Mouse (Mus musculus) heart, embryonic 11.5 days (tissue): ENCODE measurements around the gene Lenep. TPM values are rescaled to one million over a fixed set of nuclear protein-coding genes. Genes with fewer than 3 reads are reported as not detected.
A peak's percentile ranks its signal among the peaks of the same experiment; 100 is the strongest.

ENCODE experiments used
- ATAC-seq: fragments of 200-750 bp; cut with Nextera tagmentation; replicated peaks from 2 replicates; pipeline ENCODE4 v1.8.0; 2017; ENCODE audit warnings: moderate library complexity; ENCODE audit not compliant: insufficient number of reproducible peaks, low FRiP score, low TSS enrichment
- H3K27ac ChIP-seq: fragments of 300-500 bp; sonication (generic); 2 replicates; pipeline ENCODE4 v1.5.1; 2014; ENCODE audit warnings: mild to moderate bottlenecking, low read depth, low read length
- H3K27me3 ChIP-seq: fragments of 300-500 bp; sonication (generic); 2 replicates; pipeline ENCODE4 v1.6.1; 2014; ENCODE audit warnings: mild to moderate bottlenecking, low read length, mixed read lengths; ENCODE audit not compliant: control insufficient read depth, insufficient read depth
- H3K36me3 ChIP-seq: fragments of 300-500 bp; sonication (generic); 2 replicates; pipeline ENCODE4 v1.6.1; 2014; ENCODE audit warnings: mild to moderate bottlenecking, low read length, moderate library complexity, mixed read lengths; ENCODE audit not compliant: control insufficient read depth, insufficient read depth
- H3K4me1 ChIP-seq: fragments of 300-500 bp; sonication (generic); 2 replicates; pipeline ENCODE4 v1.6.1; 2014; ENCODE audit warnings: low read length; ENCODE audit not compliant: control insufficient read depth, insufficient read depth
- H3K4me2 ChIP-seq: fragments of 300-500 bp; sonication (generic); 2 replicates; pipeline ENCODE4 v1.6.1; 2014; ENCODE audit warnings: mild to moderate bottlenecking, moderate library complexity
- H3K4me3 ChIP-seq: fragments of 300-500 bp; sonication (generic); 2 replicates; pipeline ENCODE4 v1.5.1; 2014; ENCODE audit warnings: low read depth, low read length
- H3K9ac ChIP-seq: fragments of 300-500 bp; sonication (generic); 2 replicates; pipeline ENCODE4 v1.6.1; 2014; ENCODE audit warnings: mild to moderate bottlenecking, low read depth, low read length, moderate library complexity
- H3K9me3 ChIP-seq: fragments of 300-500 bp; sonication (generic); replicated peaks from 2 replicates; pipeline ENCODE4 v1.6.1; 2016; ENCODE audit warnings: low read length; ENCODE audit not compliant: control insufficient read depth
- WGBS: fragments of 180-500 bp; shearing (Covaris S2); extraction: QIAGEN DNeasy Blood & Tissue Kit; methylation state at CpG from one replicate; pipeline ENCODE4 v1.1.7; 2014; ENCODE audit not compliant: insufficient replicate concordance; 5-methylcytosine and 5-hydroxymethylcytosine counted together
- polyA plus RNA-seq: library from polyadenylated mRNA; unstranded; fragments of >200 nt; fragmentation: Nextera tagmentation; extraction: Ambion mirVana; gene quantifications from 2 replicates; pipeline ENCODE4 v1.2.1, GENCODE M21; 2014

Lenep gene
- polyA plus RNA-seq, 1 experiment from 2014 or later = not detected

DNA sequence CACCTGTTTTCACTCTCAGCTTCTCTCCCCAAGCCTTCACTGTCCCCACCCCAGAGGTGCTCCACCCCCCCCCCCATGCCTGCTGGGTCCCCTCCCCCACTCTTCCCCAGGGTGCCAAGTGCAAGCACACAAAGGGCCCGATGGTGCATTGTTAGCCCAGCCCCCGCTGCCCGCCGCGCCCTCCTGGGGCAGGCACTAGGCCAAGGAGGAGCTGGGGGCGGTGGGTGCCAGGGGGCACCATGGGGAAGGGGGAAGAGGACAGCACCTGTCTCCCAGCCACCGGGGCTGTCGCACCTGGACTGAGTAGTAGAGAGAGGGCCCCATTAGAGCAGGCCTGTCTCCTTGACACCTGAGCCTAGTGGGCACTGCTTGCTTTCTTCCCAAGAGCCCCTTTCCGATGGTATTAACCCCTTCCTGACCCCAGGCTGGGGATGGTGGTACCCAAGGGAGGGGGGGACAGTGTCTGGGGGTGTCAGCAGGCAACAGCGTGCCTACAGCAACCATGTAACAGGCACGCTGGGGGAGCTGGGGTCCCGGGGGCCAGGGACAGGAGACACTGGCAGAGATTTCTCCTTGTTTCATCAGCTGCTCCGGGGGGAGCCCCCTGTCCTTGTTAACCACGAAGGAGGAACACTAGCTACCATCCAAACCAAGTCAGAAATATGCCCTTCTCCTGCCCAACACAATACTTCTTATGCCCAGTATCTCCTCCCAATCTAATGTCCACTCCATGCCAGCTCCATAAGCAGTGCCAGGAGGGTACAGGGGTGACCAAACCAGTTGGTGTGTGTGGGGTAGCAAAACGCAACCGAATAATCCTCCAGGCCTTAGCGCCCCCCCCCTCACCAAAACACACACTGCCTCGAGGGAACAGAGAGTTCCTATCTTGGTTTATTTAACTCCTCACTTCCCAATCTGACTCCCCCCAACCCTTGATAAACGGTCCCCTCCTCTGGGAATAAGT, 11.6 kb downstream of the Lenep start:
- H3K27ac ChIP-seq = peak overlapping the region; percentile 35; the same call in 1 of the 2 replicates

DNA sequence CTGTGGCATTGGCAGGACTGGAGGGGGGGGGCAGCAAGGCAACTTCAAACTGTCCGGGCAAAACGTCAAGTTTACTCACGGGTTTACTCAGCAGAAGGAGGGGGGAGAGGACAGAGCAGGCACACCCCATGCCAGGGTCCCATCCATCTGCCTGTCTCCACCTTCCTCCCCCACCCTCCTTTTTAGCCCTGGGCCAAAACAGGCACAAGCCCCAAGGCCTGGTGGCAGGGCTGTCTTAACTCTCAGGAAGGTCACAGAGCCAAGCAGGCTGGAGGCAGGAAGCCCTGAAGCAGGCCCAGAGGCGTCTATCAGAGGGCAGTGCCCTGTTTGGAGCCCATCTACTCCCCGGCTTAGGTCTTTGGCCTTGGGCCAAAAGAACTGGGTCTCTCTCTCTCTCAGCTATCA, 12.5 kb downstream of the Lenep start:
- Histone ChIP-seq H3K27me3 (no peaks in the 10 kb centered on the region), H3K9me3 (no peaks in the 10 kb centered on the region), H3K4me3 (no peak overlapping the region), H3K9ac (no peak overlapping the region), H3K4me1 (peaks cover 22% of the 10 kb centered on the region), H3K36me3 (no peaks in the 10 kb centered on the region), H3K4me2 (peak overlapping the region; percentile 8; the same call in 1 of the 2 replicates), H3K27ac (no peak overlapping the region; the same call in 1 of the 2 replicates)
- WGBS = 47% methylated on average over 5 of the region's 5 CpGs
- ATAC-seq = no peak

More for the DNA sequence above, 11.6 kb downstream of the Lenep start:
- H3K4me1 ChIP-seq = peaks cover 29% of the 10 kb centered on the region
- no peaks in the 10 kb centered on the region for H3K9me3 ChIP-seq
- H3K4me2 ChIP-seq = peak overlapping the region; percentile 100
- WGBS = 17% methylated on average over 19 of the region's 19 CpGs
- H3K36me3 ChIP-seq = no peaks in the 10 kb centered on the region
- H3K9ac ChIP-seq = peak overlapping the region; percentile 86
- no peak for ATAC-seq
- H3K4me3 ChIP-seq = peak overlapping the region; percentile 70
- H3K27me3 ChIP-seq = no peaks in the 10 kb centered on the region

DNA sequence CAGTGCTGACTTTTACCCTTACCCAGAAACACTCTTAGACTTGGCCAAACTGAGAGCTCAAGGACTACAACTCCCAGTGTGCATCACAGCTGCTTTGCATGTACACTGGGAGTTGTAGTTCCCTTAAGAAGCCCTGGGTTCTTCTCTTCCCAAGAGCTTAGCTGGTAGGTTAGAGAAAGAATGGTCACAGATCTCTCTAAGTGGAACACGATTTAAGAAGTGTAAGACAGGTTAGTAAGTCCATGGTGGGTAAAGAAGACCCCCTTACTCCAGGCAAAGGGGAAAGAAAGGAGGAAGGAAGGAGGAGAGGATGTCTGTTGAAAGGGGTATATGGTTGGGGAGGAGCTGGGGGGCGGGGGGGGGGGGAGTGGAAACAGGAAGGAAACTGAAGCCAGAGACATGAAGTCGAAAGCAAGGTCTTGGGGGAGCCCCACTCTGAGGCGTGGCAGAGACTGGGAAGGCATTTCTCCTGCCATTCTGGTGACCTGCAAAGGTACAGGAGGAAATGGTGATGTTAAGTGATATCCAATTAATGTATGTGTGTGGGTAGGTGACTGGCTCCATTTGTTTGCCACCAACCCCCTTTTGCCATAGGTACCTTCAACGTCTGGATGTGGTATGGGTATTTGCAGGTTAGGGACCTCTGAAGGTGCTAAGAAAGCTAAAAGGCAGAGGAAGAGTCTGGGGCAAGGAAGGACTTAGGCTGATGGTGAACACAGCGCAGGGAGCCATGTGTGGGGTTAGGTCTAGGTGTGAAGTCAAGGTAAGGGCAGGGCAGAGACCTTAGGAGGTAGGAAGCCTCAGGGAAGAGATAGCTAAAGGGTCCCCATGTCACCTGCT, 13.5 kb downstream of the Lenep start:
- no peaks in the 10 kb centered on the region for H3K27me3 ChIP-seq
- no peak for ATAC-seq
- H3K36me3 ChIP-seq = no peaks in the 10 kb centered on the region
- H3K9me3 ChIP-seq = no peaks in the 10 kb centered on the region
- H3K27ac ChIP-seq = no peak overlapping the region
- peaks cover 26% of the 10 kb centered on the region for H3K4me1 ChIP-seq
- H3K4me3 ChIP-seq = no peak overlapping the region
- no peak overlapping the region for H3K4me2 ChIP-seq
- no peak overlapping the region for H3K9ac ChIP-seq
- WGBS = 59% methylated on average over 5 of the region's 6 CpGs

DNA sequence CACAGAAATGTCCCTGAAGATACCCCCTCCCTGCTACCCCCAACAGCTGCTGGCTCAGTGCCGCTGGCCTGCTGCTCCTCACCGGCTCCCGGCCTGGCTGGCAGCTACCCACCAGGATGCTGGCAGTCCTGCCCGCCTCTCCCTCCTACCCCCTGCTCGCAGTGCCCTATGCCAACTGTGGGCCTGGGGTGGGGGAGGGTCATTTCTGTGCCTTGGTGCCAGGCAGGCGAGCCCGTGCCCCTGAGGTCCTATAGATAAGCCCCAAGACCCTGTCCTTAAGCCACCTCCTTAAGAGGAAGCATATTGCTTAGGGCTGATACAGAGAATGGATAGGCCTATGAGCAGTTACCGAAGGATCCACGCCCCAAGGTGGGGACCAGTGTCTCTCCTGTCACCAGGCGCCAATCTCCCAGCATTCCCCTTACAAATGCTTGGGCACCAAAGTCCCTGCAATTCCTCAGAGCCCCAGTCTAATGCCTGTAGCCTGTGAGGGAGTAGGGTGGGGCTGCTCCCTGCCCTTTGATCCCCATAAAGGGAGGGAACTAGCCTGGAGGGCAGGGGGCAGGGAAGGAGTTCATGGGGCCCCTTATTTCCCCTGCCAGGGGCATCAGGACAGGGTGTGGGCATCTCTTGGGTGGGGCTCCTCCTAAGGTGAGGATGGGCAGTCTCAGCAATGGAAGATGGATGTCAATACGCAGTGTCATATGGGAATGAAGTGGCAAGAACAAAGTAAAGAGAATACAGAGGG, 14.3 kb downstream of the Lenep start:
- Histone ChIP-seq H3K27me3 (no peaks in the 10 kb centered on the region), H3K27ac (no peak overlapping the region), H3K36me3 (no peaks in the 10 kb centered on the region), H3K4me2 (no peak overlapping the region), H3K4me1 (peaks cover 26% of the 10 kb centered on the region), H3K9me3 (no peaks in the 10 kb centered on the region), H3K4me3 (no peak overlapping the region), H3K9ac (no peak overlapping the region)
- ATAC-seq = no peak
- 75% methylated on average over 11 of the region's 11 CpGs for WGBS

DNA sequence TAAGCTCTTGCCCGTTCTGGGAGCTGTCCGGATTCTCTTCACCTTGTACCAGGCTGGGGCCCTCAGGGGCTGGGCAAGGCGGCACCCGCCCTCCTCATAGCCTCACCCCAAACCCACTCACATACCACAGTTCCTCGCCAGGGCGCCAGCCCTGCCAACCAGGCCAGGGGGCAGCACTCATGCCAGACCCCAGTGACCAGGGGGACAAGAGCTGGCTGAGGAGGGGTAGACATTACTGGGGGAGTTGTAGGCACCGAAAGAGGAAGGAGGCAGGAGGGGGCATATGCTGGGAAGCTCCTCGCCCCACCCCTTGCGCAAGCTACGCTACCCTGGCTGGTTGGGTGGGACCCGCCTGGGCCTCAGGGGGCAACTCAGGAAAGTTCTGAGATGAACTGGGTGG, 15.0 kb downstream of the Lenep start:
- peaks cover 26% of the 10 kb centered on the region for H3K4me1 ChIP-seq
- no peak overlapping the region for H3K4me2 ChIP-seq
- WGBS = 76% methylated on average over 11 of the region's 11 CpGs
- H3K9ac ChIP-seq = no peak overlapping the region
- H3K27ac ChIP-seq = no peak overlapping the region
- no peaks in the 10 kb centered on the region for H3K36me3 ChIP-seq
- no peak overlapping the region for H3K4me3 ChIP-seq
- no peak for ATAC-seq
- no peaks in the 10 kb centered on the region for H3K27me3 ChIP-seq
- no peaks in the 10 kb centered on the region for H3K9me3 ChIP-seq

DNA sequence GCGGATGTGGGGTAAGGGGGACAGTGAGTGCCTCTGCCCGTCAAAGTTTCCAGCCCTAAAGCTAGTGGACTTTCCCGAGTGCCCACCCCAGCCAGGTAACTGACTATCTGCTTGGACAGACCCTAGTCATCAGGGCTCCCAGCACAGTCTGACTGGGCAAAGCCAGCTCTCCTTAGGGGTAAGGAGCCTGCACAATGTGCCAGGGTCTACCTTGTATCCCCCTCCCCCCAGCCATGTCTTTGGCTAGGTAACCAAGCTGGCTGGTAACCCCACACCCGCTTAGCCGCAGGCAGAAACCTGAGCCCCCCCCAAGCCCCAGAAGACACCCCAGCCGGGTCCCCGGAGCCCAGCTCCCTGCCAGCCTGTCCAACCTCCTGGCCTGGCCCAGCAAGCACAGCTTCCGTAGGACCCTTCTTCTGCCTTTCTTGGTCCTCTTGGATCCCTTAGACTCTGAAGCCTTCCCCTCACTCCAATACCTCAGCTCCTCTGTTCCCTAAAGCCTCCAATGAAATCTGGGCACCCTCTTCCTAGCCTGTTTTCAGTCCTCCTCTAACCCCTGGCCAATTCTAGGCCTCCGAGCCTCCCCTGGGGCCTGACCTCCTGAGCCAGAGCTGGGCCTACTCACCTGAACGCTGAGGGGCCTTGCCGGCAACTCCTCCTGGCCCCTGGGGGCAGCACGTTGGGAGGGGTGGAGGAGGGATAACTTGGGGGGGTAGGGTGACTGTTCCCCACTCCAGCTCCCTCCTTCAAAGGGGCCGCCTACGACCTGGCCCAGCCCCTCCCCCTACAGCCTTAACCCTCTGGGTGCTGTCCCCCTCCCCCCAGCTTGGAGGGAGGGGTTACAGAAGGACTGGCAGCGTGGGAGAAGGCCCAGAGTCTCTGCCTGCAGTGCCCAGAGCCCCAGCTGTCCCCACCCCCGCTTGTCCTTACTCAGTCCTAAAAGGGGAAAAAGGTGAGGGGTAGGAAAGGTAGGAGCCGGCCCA, 15.9 kb downstream of the Lenep start:
- Histone ChIP-seq H3K36me3 (no peaks in the 10 kb centered on the region), H3K4me2 (no peak overlapping the region), H3K9me3 (no peaks in the 10 kb centered on the region), H3K4me3 (no peak overlapping the region), H3K27me3 (no peaks in the 10 kb centered on the region), H3K4me1 (peaks cover 23% of the 10 kb centered on the region), H3K9ac (0 out of 2 replicates have a peak overlapping the region, but pooled peaks have one; percentile 10), H3K27ac (no peak overlapping the region)
- WGBS = 48% methylated on average over 17 of the region's 17 CpGs
- ATAC-seq = no peak

DNA sequence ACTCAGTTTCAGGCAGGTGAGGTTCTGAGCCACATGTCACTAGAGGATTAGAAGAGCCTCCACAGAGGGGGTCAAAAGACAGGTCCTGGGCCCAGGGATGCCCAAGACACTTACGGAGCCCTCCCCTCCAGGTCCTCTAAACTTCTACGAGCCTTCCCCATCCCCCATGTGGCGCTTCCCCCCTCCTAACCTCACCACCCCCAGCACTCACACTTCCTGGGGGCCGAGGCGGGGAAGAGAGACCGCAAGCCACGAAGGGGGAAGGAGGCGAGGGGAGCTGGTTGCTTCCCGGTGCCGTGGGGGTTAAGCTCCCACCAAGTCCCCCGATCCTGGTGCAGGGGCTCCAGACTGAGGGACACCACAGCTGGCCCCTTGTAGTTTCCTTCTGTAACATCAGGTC, 17.1 kb downstream of the Lenep start:
- ATAC-seq = no peak
- no peak overlapping the region for H3K4me3 ChIP-seq
- H3K27me3 ChIP-seq = no peaks in the 10 kb centered on the region
- no peaks in the 10 kb centered on the region for H3K9me3 ChIP-seq
- no peak overlapping the region for H3K27ac ChIP-seq
- 37% methylated on average over 11 of the region's 11 CpGs for WGBS
- no peak overlapping the region for H3K9ac ChIP-seq
- H3K4me1 ChIP-seq = peaks cover 12% of the 10 kb centered on the region
- H3K36me3 ChIP-seq = no peaks in the 10 kb centered on the region
- no peak overlapping the region for H3K4me2 ChIP-seq
